Mouse (Mus musculus): ENCODE measurements around the gene Hdac9.

DNA sequence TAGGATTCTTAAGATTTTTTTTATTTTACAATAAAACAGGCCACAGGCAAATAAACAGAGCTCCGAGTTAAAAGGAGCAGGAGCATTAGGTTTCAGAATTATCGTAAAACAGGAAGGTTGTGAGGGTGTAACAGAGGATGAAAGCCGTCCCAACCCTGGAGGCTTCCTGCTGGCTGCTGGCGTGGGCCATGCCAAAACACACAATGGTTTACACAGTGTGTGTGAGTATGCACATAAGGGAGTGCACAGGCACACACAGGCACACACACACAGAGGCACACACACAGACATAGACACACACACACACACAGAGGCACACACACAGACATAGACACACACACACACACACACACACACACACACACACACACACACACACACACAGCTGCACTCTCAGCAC is 444.4 kb downstream of the Hdac9 start:
- no peak for TF ChIP-seq CTCF (IDR thresholded peaks at IDR 0.05; ENCODE audit: borderline replicate concordance, extremely low read depth, insufficient read depth, insufficient read length)
- no peak for TF ChIP-seq POLR2A (IDR thresholded peaks at IDR 0.05; ENCODE audit: borderline replicate concordance, extremely low read depth, insufficient read depth, insufficient read length, poor library complexity, severe bottlenecking)

Data from brain, embryonic 14.5 days (tissue).